Mouse (Mus musculus) CH12.LX (cell line): ENCODE data around the gene Ormdl2. TPM values are rescaled to one million over a fixed set of nuclear protein-coding genes. Genes with fewer than 3 reads are reported as not detected.

Experiments
- DNase-seq: peaks from one replicate; pipeline ENCODE4 v3.0.0-alpha.2; 2013; ENCODE audit errors: extremely low read depth
- H3K27ac ChIP-seq: 2 replicates; pipeline ENCODE4 v1.5.1; 2012; ENCODE audit warnings: low read depth, mild to moderate bottlenecking, control low read depth, moderate library complexity; ENCODE audit not compliant: insufficient read depth
- H3K27me3 ChIP-seq: replicated peaks from 2 replicates; pipeline ENCODE3; 2012; ENCODE audit warnings: inconsistent platforms
- H3K36me3 ChIP-seq, 2 experiments: replicated peaks in 1 of 2; 2 replicates each; pipeline versions ENCODE3 to v1.6.1; 2012; ENCODE audit warnings: inconsistent platforms in 1 of 2, low read length in 1 of 2, mild to moderate bottlenecking in 1 of 2, mixed read lengths in 1 of 2, moderate library complexity in 1 of 2; ENCODE audit not compliant: control insufficient read depth in 1 of 2, insufficient read depth in 1 of 2
- H3K4me1 ChIP-seq, 2 experiments: 2 replicates each; pipeline ENCODE4 v1.6.1; 2012; ENCODE audit warnings: inconsistent platforms in 1 of 2, moderate library complexity in 1 of 2; ENCODE audit not compliant: insufficient read depth in 2 of 2, control insufficient read depth in 1 of 2
- H3K4me2 ChIP-seq: 2 replicates; pipeline ENCODE4 v1.6.1; 2012; ENCODE audit warnings: low read depth, mild to moderate bottlenecking, control low read depth; ENCODE audit not compliant: poor library complexity, insufficient read depth, severe bottlenecking
- H3K4me3 ChIP-seq, 3 experiments: fragments of 150-350 bp in 1 of 3; sonication (generic) in 1 of 3; replicated peaks in 1 of 3; 2 replicates each; pipeline versions ENCODE3 to v1.5.1; 2011 to 2012; ENCODE audit warnings: low read depth in 2 of 3, low read length in 2 of 3, mild to moderate bottlenecking in 2 of 3, moderate library complexity in 2 of 3, control low read depth in 1 of 3, improper control_type of control experiment in 1 of 3, inconsistent platforms in 1 of 3, mixed read lengths in 1 of 3; ENCODE audit not compliant: poor library complexity in 1 of 3
- H3K79me2 ChIP-seq: replicated peaks from 2 replicates; pipeline ENCODE4 v1.6.1; 2012; ENCODE audit warnings: mild to moderate bottlenecking, moderate library complexity; ENCODE audit not compliant: control insufficient read depth, poor library complexity, insufficient read depth, severe bottlenecking; ENCODE audit errors: extremely low read depth
- H3K9ac ChIP-seq: 2 replicates; pipeline ENCODE4 v1.6.1; 2012; ENCODE audit warnings: low read depth, mild to moderate bottlenecking, control low read depth, moderate library complexity; ENCODE audit not compliant: insufficient read depth
- H3K9me3 ChIP-seq: replicated peaks from 2 replicates; pipeline ENCODE3; 2012; ENCODE audit warnings: low read length, inconsistent platforms, mixed read lengths
- BHLHE40 ChIP-seq: IDR thresholded peaks from 2 replicates; pipeline ENCODE4 v1.6.1; 2011; ENCODE audit warnings: mild to moderate bottlenecking, low read depth, low read length, improper control_type of control experiment
- CHD1 ChIP-seq: IDR thresholded peaks from 2 replicates; pipeline ENCODE4 v1.6.1; 2012; ENCODE audit warnings: low read depth, low read length, improper control_type of control experiment, inconsistent platforms
- CTCF ChIP-seq, 2 experiments: IDR thresholded peaks in 1 of 2; conservative IDR thresholded peaks in 1 of 2; 2 replicates each; pipeline ENCODE4 v1.5.1; 2011 to 2012; ENCODE audit warnings: low read depth in 2 of 2, low read length in 2 of 2, improper control_type of control experiment in 1 of 2, inconsistent platforms in 1 of 2, mild to moderate bottlenecking in 1 of 2, moderate library complexity in 1 of 2
- E2F4 ChIP-seq: IDR thresholded peaks from 2 replicates; pipeline ENCODE4 v1.6.1; 2011; ENCODE audit warnings: low read depth, low read length, improper control_type of control experiment; ENCODE audit not compliant: insufficient replicate concordance
- ELF1 ChIP-seq: IDR thresholded peaks from 2 replicates; pipeline ENCODE4 v1.6.1; 2014; ENCODE audit warnings: low read depth, mild to moderate bottlenecking, inconsistent platforms, low read length, improper control_type of control experiment
- EP300 ChIP-seq: IDR thresholded peaks from 2 replicates; pipeline ENCODE4 v1.6.1; 2011; ENCODE audit warnings: low read length, improper control_type of control experiment
- ETS1 ChIP-seq: conservative IDR thresholded peaks from 2 replicates; pipeline ENCODE4 v1.6.1; 2012; ENCODE audit warnings: low read depth, mild to moderate bottlenecking, inconsistent platforms, low read length, improper control_type of control experiment, moderate library complexity
- GABPA ChIP-seq: IDR thresholded peaks from 2 replicates; pipeline ENCODE4 v1.6.1; 2012; ENCODE audit warnings: low read depth, low read length, improper control_type of control experiment, inconsistent platforms; ENCODE audit not compliant: insufficient replicate concordance
- HCFC1 ChIP-seq: IDR thresholded peaks from 2 replicates; pipeline ENCODE4 v1.6.1; 2012; ENCODE audit warnings: low read depth, mild to moderate bottlenecking, inconsistent platforms, low read length, improper control_type of control experiment
- IRF4 ChIP-seq: IDR thresholded peaks from 2 replicates; pipeline ENCODE4 v1.6.1; 2014; ENCODE audit warnings: low read depth, mild to moderate bottlenecking, inconsistent platforms, low read length, improper control_type of control experiment
- JUN ChIP-seq: IDR thresholded peaks from 2 replicates; pipeline ENCODE4 v1.6.1; 2011; ENCODE audit warnings: low read depth, mild to moderate bottlenecking, low read length, improper control_type of control experiment, moderate library complexity; ENCODE audit not compliant: insufficient read depth
- JUND ChIP-seq: conservative IDR thresholded peaks from 2 replicates; pipeline ENCODE4 v1.6.1; 2011; ENCODE audit warnings: low read depth, low read length, improper control_type of control experiment
- MAFK ChIP-seq: IDR thresholded peaks from 2 replicates; pipeline ENCODE4 v1.6.1; 2011; ENCODE audit warnings: low read length, improper control_type of control experiment; ENCODE audit not compliant: insufficient replicate concordance
- MAX ChIP-seq: IDR thresholded peaks from 2 replicates; pipeline ENCODE4 v1.6.1; 2011; ENCODE audit warnings: low read length, improper control_type of control experiment
- MAZ ChIP-seq: IDR thresholded peaks from 2 replicates; pipeline ENCODE4 v1.6.1; 2012; ENCODE audit warnings: low read depth, mild to moderate bottlenecking, inconsistent platforms, low read length, improper control_type of control experiment, moderate library complexity
- MEF2A ChIP-seq: IDR thresholded peaks from 2 replicates; pipeline ENCODE4 v1.6.1; 2014; ENCODE audit warnings: low read depth, mild to moderate bottlenecking, inconsistent platforms, low read length, improper control_type of control experiment, borderline replicate concordance
- MXI1 ChIP-seq: IDR thresholded peaks from 2 replicates; pipeline ENCODE4 v1.6.1; 2011; ENCODE audit warnings: mild to moderate bottlenecking, low read depth, low read length, improper control_type of control experiment
- MYC ChIP-seq: IDR thresholded peaks from 2 replicates; pipeline ENCODE4 v1.6.1; 2011; ENCODE audit warnings: low read depth, mild to moderate bottlenecking, improper control_type of control experiment, low read length
- NELFE ChIP-seq: IDR thresholded peaks from 2 replicates; pipeline ENCODE4 v1.6.1; 2011; ENCODE audit warnings: low read depth, low read length, improper control_type of control experiment
- NRF1 ChIP-seq: IDR thresholded peaks from 2 replicates; pipeline ENCODE4 v1.6.1; 2014; ENCODE audit warnings: low read depth, mild to moderate bottlenecking, inconsistent platforms, low read length, improper control_type of control experiment, moderate library complexity
- POLR2A ChIP-seq: IDR thresholded peaks from 2 replicates; pipeline ENCODE4 v1.6.1; 2011; ENCODE audit warnings: low read depth, mild to moderate bottlenecking, improper control_type of control experiment, low read length
- POLR2AphosphoS2 ChIP-seq: IDR thresholded peaks from 2 replicates; pipeline ENCODE4 v1.6.1; 2011; ENCODE audit warnings: low read depth, low read length, improper control_type of control experiment
- RAD21 ChIP-seq: IDR thresholded peaks from 2 replicates; pipeline ENCODE4 v1.6.1; 2011; ENCODE audit warnings: low read depth, mild to moderate bottlenecking, low read length, improper control_type of control experiment, moderate library complexity
- RCOR1 ChIP-seq: conservative IDR thresholded peaks from 2 replicates; pipeline ENCODE4 v1.6.1; 2012; ENCODE audit warnings: low read depth, mild to moderate bottlenecking, inconsistent platforms, low read length, improper control_type of control experiment
- SIN3A ChIP-seq: IDR thresholded peaks from 2 replicates; pipeline ENCODE4 v1.6.1; 2012; ENCODE audit warnings: low read length, improper control_type of control experiment, inconsistent platforms
- UBTF ChIP-seq: IDR thresholded peaks from 2 replicates; pipeline ENCODE4 v1.6.1; 2012; ENCODE audit warnings: low read depth, mild to moderate bottlenecking, inconsistent platforms, low read length, improper control_type of control experiment, moderate library complexity
- USF1 ChIP-seq: IDR thresholded peaks from 2 replicates; pipeline ENCODE4 v1.6.1; 2014; ENCODE audit warnings: low read depth, mild to moderate bottlenecking, inconsistent platforms, low read length, improper control_type of control experiment
- USF2 ChIP-seq: conservative IDR thresholded peaks from 2 replicates; pipeline ENCODE4 v1.6.1; 2011; ENCODE audit warnings: low read depth, low read length, improper control_type of control experiment
- ZC3H11A ChIP-seq: IDR thresholded peaks from 2 replicates; pipeline ENCODE4 v1.6.1; 2012; ENCODE audit warnings: low read depth, mild to moderate bottlenecking, inconsistent platforms, low read length, improper control_type of control experiment
- ZKSCAN1 ChIP-seq: IDR thresholded peaks from 2 replicates; pipeline ENCODE4 v1.6.1; 2012; ENCODE audit warnings: low read depth, inconsistent platforms, low read length, improper control_type of control experiment, borderline replicate concordance
- dilution Hi-C: fragments of 300-500 bp; cut with MboI; formaldehyde crosslinking; loops from 2 replicates; pipeline ENCODE4 v1.14.3; 2020; ENCODE audit warnings: low sequenced_read_pairs; ENCODE audit not compliant: extremely low pct_unique_long_range_greater_than_20kb, extremely low pct_ligation_motif_present
- in situ Hi-C: fragments of 300-500 bp; cut with MboI; formaldehyde crosslinking; loops from 3 replicates; pipeline ENCODE4 v1.14.3; 2019; ENCODE audit warnings: low sequenced_read_pairs, low pct_ligation_motif_present, low pct_unique_long_range_greater_than_20kb, mixed read lengths
- polyA plus RNA-seq: library from polyadenylated mRNA; unstranded; fragments of >175 nt; gene quantifications from 2 replicates; pipeline ENCODE4 v1.2.1, GENCODE M21; 2012; ENCODE audit warnings: low read depth; ENCODE audit not compliant: insufficient read length
- total RNA-seq, 2 experiments: library from RNA; depleted of rRNA; stranded (reverse); fragments of 300-350 nt in 1 of 2; fragments of >200 nt in 1 of 2; gene quantifications; 2 replicates each; pipeline ENCODE4 v1.2.3; 2012 to 2014

The Ormdl2 gene
- total and polyA plus RNA-seq, 3 experiments, result 56.1 to 116 (median 65.8) TPM

DNA sequence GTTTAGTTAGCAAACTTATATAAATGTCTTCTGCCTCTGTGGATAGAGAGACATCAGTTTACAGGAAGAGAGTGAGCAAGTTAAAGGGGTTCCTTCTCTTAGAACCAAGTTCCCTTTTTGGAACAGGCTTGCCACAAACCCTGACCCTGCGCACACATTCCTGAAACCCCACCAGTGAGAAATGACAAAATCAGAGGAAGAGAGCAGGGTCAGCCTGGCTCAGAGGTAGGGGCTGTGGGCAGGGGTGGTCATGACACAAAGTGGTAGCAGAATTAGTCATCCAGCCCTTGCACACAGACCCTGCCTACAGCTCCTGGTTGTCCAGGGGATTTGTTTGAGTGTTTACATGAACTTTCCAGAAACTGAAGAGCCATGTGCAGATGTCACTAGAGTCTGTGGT is 41.2 kb downstream of the Ormdl2 start:
- in situ Hi-C loops, result no loop called here
- dilution Hi-C loops, result no loop called here
- no peak for DNase-seq
- no peaks in the 10 kb centered on the region for H3K27me3 ChIP-seq
- no peak for TF ChIP-seq ETS1
- TF ChIP-seq NRF1, result no peak
- TF ChIP-seq CTCF (conservative IDR thresholded peaks at IDR 0.05 in 1 of 2, IDR thresholded peaks at IDR 0.05 in 1 of 2; ENCODE audit: low read depth in 2 of 2, low read length in 2 of 2), result no peak
- no peak for TF ChIP-seq ELF1
- TF ChIP-seq BHLHE40, result no peak
- no peak for TF ChIP-seq MXI1
- TF ChIP-seq RAD21, result no peak
- peak; percentile 14; the same call in 1 of the 2 replicates for TF ChIP-seq JUND
- no peak for TF ChIP-seq UBTF
- TF ChIP-seq ZC3H11A, result no peak
- TF ChIP-seq CHD1, result no peak
- no peak for TF ChIP-seq USF1
- TF ChIP-seq IRF4, result peak; percentile 74
- no peak for TF ChIP-seq HCFC1
- TF ChIP-seq MAZ, result no peak
- TF ChIP-seq RCOR1, result no peak
- no peak for TF ChIP-seq MAX
- H3K9ac ChIP-seq, result no peak overlapping the region
- peaks cover 4 to 19% of the 10 kb centered on the region in 2 experiments for H3K4me1 ChIP-seq
- H3K27ac ChIP-seq, result no peak overlapping the region
- no peak overlapping the region for H3K4me2 ChIP-seq
- no peaks in the 10 kb centered on the region for H3K79me2 ChIP-seq
- H3K36me3 ChIP-seq, result no peaks in the 10 kb centered on the region
- no peak overlapping the region for H3K4me3 ChIP-seq
- peaks cover 9% of the 10 kb centered on the region for H3K9me3 ChIP-seq

DNA sequence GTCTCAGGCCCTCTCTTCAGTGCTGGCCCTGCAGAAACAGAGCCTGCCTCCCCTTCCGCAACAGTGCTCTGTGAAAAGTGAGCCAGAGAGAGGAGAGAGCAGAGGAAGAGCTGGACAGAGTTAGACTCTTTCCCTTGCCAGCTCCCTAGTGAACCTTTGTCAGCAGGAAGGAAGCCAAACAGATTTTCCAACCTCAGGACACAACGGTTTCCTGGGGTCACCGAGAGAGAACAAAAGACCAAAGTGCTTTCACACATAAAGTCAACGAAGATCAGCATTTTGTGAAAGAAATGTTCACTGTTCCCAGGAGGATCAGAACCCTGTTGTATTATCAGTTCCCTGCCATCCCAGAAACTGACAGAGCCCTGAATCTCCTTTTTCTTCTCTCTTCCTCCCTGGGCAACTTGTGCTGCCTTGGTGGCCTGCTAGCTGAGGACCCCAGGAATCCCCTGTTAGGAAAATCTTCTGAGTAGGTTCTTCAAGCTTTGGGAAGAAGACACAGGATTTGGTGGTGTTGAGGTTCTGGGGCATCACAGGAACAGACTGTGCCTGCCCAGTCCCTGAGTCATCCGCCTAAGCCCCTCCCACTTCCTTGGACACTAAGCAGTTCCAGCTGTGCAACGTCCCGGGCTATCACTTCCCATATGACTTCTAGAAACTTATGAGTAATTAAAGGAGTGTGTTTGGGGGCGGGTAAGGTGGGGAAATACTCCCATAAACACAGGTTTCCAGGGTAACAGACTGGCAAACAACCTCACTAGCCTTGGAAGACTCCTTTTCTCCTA is 42.2 kb downstream of the Ormdl2 start:
- Histone ChIP-seq H3K4me2 (no peak overlapping the region), H3K9me3 (peaks cover 6% of the 10 kb centered on the region), H3K4me3 (no peak overlapping the region), H3K27me3 (no peaks in the 10 kb centered on the region), H3K27ac (no peak overlapping the region), H3K36me3 (no peaks in the 10 kb centered on the region), H3K4me1 (peaks cover 4 to 19% of the 10 kb centered on the region in 2 experiments), H3K79me2 (no peaks in the 10 kb centered on the region), H3K9ac (no peak overlapping the region)
- dilution Hi-C loops (no loop called here), in situ Hi-C loops (no loop called here)
- DNase-seq, result peak; percentile 76
- TF ChIP-seq MAFK, result no peak
- TF ChIP-seq JUN, result no peak
- TF ChIP-seq ELF1, result peak; percentile 43
- TF ChIP-seq ZKSCAN1, result no peak
- no peak for TF ChIP-seq E2F4
- no peak for TF ChIP-seq GABPA
- no peak for TF ChIP-seq NELFE
- no peak for TF ChIP-seq CHD1
- no peak for TF ChIP-seq POLR2A
- no peak for TF ChIP-seq NRF1
- TF ChIP-seq MAZ, result no peak
- TF ChIP-seq ZC3H11A, result no peak
- TF ChIP-seq MYC, result no peak
- no peak for TF ChIP-seq UBTF
- TF ChIP-seq MEF2A, result 0 out of 2 replicates have a peak, but pooled peaks have one; percentile 20
- TF ChIP-seq RAD21, result no peak
- TF ChIP-seq USF1, result no peak
- TF ChIP-seq EP300, result peak; percentile 50
- 0 out of 2 replicates have a peak, but pooled peaks have one; percentile 36 for TF ChIP-seq BHLHE40
- no peak for TF ChIP-seq POLR2AphosphoS2
- TF ChIP-seq RCOR1, result no peak
- TF ChIP-seq USF2, result no peak
- 0 out of 2 replicates have a peak, but pooled peaks have one; percentile 45 for TF ChIP-seq SIN3A
